Mouse (Mus musculus): ENCODE measurements at regions not wholly inside any gene's neighbourhood (a gene's known extent, or its start where the extent isn't known, plus 50 kb on each side); places are given as distances from the start of the nearest gene placed in this dataset.
A peak's percentile ranks its signal among the peaks of the same experiment; 100 is the strongest.

GRCm38 (mm10) chr5:73927534-73927933 is 140.7 kb downstream of the Usp46 start:
- no peak for DNase-seq (ENCODE audit: low spot score in 2 of 2)

- no peak for DNase-seq (ENCODE audit: low spot score in 2 of 2)
These were observed 139.5 kb downstream of the Usp46 start for GRCm38 (mm10) chr5:73928691-73929090.

GRCm38 (mm10) chr5:73930205-73930604 is 138.0 kb downstream of the Usp46 start:
- peak; percentile 37 to 54 for DNase-seq (ENCODE audit: low spot score in 2 of 2)

- no peak for DNase-seq (ENCODE audit: low spot score in 2 of 2)
These were observed 130.4 kb downstream of the Usp46 start for GRCm38 (mm10) chr5:73937799-73938198.

GRCm38 (mm10) chr5:73938450-73938849 is 129.8 kb downstream of the Usp46 start:
- DNase-seq (ENCODE audit: low spot score in 2 of 2), result no peak

- no peak for DNase-seq (ENCODE audit: low spot score in 2 of 2)
These were observed 125.3 kb downstream of the Usp46 start for GRCm38 (mm10) chr5:73942950-73943349.

- no peak for DNase-seq (ENCODE audit: low spot score in 2 of 2)
These were observed 122.6 kb downstream of the Usp46 start for GRCm38 (mm10) chr5:73945671-73946070.

GRCm38 (mm10) chr5:73946164-73946563 is 122.1 kb downstream of the Usp46 start:
- peak in 1 of 2 experiments; percentile 0 for DNase-seq (ENCODE audit: low spot score in 2 of 2)

- DNase-seq (ENCODE audit: low spot score in 2 of 2), result no peak
These were observed 120.0 kb downstream of the Usp46 start for GRCm38 (mm10) chr5:73948031-73948899.

Data from right cerebral cortex, postnatal 10 days (tissue).